Mouse (Mus musculus): Measurements from ENCODE around the gene Chtop. TPM values are rescaled to one million over a fixed set of nuclear protein-coding genes. Genes with fewer than 3 reads are reported as not detected.

Chtop gene
- polyA plus RNA-seq, 1 experiment, result 35.9 TPM

DNA sequence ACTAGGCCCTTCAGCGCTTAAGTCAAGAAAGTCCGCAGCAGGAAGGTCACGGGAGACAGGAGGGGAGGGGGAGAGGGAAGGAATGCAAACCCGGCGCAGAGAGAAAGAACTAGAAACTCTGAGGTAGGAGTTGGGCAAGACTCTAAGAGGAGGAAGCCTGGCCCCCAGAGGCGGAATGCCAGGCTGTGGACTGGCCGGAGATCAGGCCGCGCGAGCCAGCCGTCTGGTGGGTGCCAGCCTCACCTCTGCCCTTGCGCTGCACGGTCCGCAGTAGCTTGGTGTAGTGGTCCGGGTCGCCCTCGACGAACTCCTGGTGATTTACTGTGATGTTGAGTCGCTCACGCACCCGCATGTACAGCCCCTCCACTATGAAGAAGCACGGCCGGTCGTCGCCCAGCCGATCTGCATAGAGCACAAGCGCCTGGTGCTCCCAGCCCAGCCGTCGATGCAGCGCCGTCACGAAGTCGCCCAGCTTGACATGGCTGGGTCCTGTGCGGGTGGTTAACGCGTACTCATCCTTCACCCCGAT, 44.7 kb downstream of the Chtop start:
- DNase-seq (ENCODE audit: low read depth), result no peak

GRCm38 (mm10) chr3:90462579-90462978, 46.7 kb downstream of the Chtop start:
- DNase-seq (ENCODE audit: low read depth), result no peak

- DNase-seq (ENCODE audit: low read depth), result no peak
These were observed 47.4 kb downstream of the Chtop start for GRCm38 (mm10) chr3:90461935-90462334.

DNA sequence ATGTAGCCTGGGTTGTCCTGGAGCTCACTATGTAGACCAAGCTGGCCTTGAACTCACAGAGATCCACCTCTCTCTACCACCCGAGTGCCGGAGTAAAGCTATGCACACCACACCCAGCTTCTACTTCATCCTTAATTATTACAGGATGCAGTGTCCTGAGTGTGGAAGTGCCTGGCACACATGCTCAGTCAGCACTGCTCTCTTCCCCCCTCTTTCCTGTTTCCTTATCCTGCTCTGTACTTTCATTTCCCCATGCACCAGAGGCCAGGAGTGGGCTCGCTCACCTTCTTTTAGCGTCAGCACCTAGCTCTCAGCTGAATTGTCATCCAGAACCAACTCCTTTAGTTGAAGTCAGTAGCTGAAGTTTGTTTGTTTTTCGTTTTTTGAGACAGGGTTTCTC, 49.0 kb downstream of the Chtop start:
- DNase-seq (ENCODE audit: low read depth), result no peak

DNA sequence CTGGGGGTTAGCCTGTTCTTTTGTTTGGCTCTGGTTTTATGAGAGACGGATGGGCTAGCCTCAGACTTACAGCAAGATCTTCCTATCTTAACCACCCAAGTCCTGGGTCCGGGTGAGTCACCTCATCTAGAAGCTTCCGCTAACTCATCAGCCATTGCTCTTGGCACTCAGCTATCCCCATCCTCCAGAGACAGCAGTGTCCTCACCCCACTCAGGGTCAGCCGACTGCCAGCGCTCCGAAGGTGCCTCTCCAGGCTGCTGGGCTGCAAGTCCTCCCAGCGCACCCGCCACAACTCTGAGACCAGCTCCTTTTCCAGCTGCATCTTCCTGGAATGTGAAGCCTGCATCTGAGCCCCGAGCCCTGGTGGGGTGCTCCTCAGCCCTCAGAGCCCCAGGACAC, 49.6 kb downstream of the Chtop start:
- no peak for DNase-seq (ENCODE audit: low read depth)

- DNase-seq (ENCODE audit: low read depth), result no peak
These were observed 54.4 kb downstream of the Chtop start for GRCm38 (mm10) chr3:90454931-90455330.

GRCm38 (mm10) chr3:90451396-90452095, 57.8 kb downstream of the Chtop start:
- no peak for DNase-seq (ENCODE audit: low read depth)

- no peak for DNase-seq (ENCODE audit: low read depth)
These were observed 58.4 kb downstream of the Chtop start for GRCm38 (mm10) chr3:90450874-90451273.

Other genes starting within 250 kb of the Chtop start
- 12.5 and 13.2 TPM in 2 replicates for gene Dennd4b, start 244.3 kb downstream of the Chtop start, polyA plus RNA-seq (2012; rRNA removed)
- 19.3 and 25.0 TPM in 2 replicates for gene Gatad2b, start 216.3 kb downstream of the Chtop start, polyA plus RNA-seq (2012; rRNA removed)
- 7.4 and 9.4 TPM in 2 replicates for gene Slc27a3, start 119.6 kb downstream of the Chtop start, polyA plus RNA-seq (2012; rRNA removed)
- 30.2 and 36.5 TPM in 2 replicates for gene Ints3, start 75.9 kb downstream of the Chtop start, polyA plus RNA-seq (2012; rRNA removed)
- gene Npr1, start 43.6 kb downstream of the Chtop start, polyA plus RNA-seq (2012; rRNA removed), result 49.7 and 51.1 TPM in 2 replicates
- gene Ilf2, start 33.4 kb downstream of the Chtop start, polyA plus RNA-seq (2012; rRNA removed), result 30.6 and 34.0 TPM in 2 replicates
- gene Snapin, start 18.5 kb downstream of the Chtop start, polyA plus RNA-seq (2012; rRNA removed), result 38.3 and 41.3 TPM in 2 replicates
- gene S100a1, start 4.9 kb upstream of the Chtop start, polyA plus RNA-seq (2012; rRNA removed), result 184 and 230 TPM in 2 replicates
- 73.7 and 97.9 TPM in 2 replicates for gene S100a13, start 4.9 kb upstream of the Chtop start, polyA plus RNA-seq (2012; rRNA removed)
- gene S100a14, start 17.4 kb upstream of the Chtop start, polyA plus RNA-seq (2012; rRNA removed), result 2.5 and 7.2 TPM in 2 replicates
- gene S100a16, start 27.8 kb upstream of the Chtop start, polyA plus RNA-seq (2012; rRNA removed), result 161 and 192 TPM in 2 replicates
- 1.4 TPM in 2 replicates for gene S100a3, start 51.1 kb upstream of the Chtop start, polyA plus RNA-seq (2012; rRNA removed)
- gene S100a2, start 80.7 kb upstream of the Chtop start, polyA plus RNA-seq (2012; rRNA removed), result not detected in 2 replicates
- not detected in 2 replicates for gene Gm42674, start 92.4 kb upstream of the Chtop start, polyA plus RNA-seq (2012; rRNA removed)
- gene S100a4, start 94.3 kb upstream of the Chtop start, polyA plus RNA-seq (2012; rRNA removed), result 27.8 and 69.1 TPM in 2 replicates
- gene S100a5, start 99.0 kb upstream of the Chtop start, polyA plus RNA-seq (2012; rRNA removed), result not detected in 2 replicates
- 229 and 578 TPM in 2 replicates for gene S100a6, start 103.4 kb upstream of the Chtop start, polyA plus RNA-seq (2012; rRNA removed)
- 0.19 and 0.39 TPM in 2 replicates for gene S100a7a, start 144.5 kb upstream of the Chtop start, polyA plus RNA-seq (2012; rRNA removed)
- gene S100a8, start 159.5 kb upstream of the Chtop start, polyA plus RNA-seq (2012; rRNA removed), result 0.48 and 7.4 TPM in 2 replicates
- gene S100a9, start 186.2 kb upstream of the Chtop start, polyA plus RNA-seq (2012; rRNA removed), result 1.2 and 1.3 TPM in 2 replicates
- gene Pglyrp4, start 217.4 kb upstream of the Chtop start, polyA plus RNA-seq (2012; rRNA removed), result 0.76 and 0.77 TPM in 2 replicates

Data from gonadal fat pad, adult 2 months (tissue).